Mouse (Mus musculus) liver, embryonic 14.5 days (tissue): ENCODE results near the gene Atrnl1.

Experiments used
- CTCF ChIP-seq: IDR thresholded peaks from 2 replicates; pipeline ENCODE4 v1.5.1; 2016; ENCODE audit warnings: antibody characterized with exemption, low read depth, control low read depth
- EP300 ChIP-seq: IDR thresholded peaks from 2 replicates; pipeline ENCODE4 v1.6.1; 2016; ENCODE audit warnings: antibody characterized with exemption, low read depth

DNA sequence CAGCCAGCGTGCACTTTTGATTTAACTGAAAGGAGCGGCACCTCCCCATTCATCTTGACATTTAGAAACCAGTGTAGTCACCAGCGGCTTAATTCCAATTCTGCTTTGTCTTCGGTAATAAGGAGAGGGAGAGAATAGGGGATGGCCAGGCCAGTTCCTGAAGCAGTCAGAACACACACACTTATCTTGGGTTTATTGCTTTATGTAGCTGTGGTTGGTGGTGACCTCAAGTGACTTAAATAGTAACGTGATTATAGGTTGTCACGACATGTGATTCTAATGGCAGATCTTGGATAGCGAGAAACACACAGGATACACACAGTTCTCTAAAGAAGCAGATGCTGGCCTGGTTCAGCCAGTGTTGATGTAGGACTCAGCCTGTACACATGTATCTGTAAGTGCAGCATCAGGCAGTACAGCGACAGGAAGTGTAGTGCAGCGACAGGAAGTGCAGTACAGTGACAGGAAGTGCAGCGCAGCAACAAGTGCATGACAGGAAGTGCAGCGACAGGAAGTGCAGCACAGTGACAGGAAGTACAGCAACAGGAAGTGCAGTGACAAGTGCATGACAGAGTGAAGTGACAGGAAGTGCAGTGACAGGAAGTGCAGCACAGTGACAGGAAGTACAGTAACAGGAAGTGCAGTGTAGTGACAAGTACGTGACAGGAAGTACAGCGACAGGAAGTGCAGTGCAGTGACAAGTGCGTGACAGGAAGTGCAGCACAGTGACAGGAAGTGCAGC is 37.5 kb downstream of the Atrnl1 start:
- TF ChIP-seq CTCF (no peak), EP300 (no peak)
